Mouse (Mus musculus) liver, embryonic 14.5 days (tissue): ENCODE data around the gene Tmem33.

Source experiments
- CTCF ChIP-seq: IDR thresholded peaks from 2 replicates; pipeline ENCODE4 v1.5.1; 2016; ENCODE audit warnings: antibody characterized with exemption, low read depth, control low read depth
- EP300 ChIP-seq: IDR thresholded peaks from 2 replicates; pipeline ENCODE4 v1.6.1; 2016; ENCODE audit warnings: antibody characterized with exemption, low read depth

DNA sequence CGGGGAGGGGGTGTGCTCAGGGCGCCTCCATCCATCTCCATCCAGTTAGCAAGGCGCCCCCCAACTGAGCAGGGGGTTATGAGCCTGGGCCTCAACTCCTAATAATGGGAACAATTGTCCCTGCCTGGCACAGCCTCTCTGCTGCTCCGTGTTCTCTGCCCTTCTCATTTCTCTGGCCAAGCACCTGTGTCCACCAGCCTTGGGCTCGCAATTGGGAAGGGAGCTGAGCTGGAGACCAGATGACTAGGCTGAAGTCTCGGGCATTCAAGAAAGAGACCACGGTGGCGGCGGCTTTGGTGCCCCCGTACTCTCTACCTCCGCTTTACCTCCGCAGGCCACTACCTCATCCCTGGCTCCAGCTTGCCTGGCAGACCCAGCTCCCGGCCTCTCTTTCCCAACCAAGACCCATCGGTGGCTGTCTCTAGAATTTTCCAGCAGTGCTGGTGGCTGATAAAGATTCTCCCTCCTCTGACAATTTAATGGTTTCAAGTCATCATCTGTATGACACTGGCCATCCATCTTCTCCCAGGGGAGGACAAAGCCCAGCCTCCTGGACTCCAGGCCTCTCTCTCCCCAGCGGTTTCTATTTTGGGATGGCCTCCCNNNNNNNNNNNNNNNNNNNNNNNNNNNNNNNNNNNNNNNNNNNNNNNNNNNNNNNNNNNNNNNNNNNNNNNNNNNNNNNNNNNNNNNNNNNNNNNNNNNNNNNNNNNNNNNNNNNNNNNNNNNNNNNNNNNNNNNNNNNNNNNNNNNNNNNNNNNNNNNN, 32.5 kb upstream of the Tmem33 start:
- TF ChIP-seq CTCF, result no peak
- TF ChIP-seq EP300, result no peak
